Mouse (Mus musculus): ENCODE data around the gene Pla2g2f.

Pla2g2f gene

DNA sequence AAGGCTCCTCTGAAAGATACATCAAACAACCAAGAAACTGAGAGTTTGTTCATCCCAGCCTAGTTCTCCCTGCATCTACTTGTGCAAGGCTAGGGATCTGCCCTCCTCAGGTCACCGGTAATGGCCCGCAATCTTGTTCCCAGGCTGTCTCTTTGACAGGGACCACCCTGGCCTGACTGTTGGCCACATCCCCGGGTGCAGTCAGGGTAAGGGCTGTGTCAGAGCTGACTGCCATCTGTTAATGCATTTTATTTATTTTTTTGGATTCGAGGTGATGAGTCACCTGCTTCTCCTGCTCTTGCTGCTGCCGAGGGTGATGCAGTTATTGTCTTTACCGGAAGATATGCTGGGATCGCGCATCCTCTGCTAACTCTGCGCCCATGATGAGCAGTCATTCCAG lies 40.7 kb downstream of the Pla2g2f start:
- DNase-seq (ENCODE audit: low spot score in 2 of 2), result no peak

DNA sequence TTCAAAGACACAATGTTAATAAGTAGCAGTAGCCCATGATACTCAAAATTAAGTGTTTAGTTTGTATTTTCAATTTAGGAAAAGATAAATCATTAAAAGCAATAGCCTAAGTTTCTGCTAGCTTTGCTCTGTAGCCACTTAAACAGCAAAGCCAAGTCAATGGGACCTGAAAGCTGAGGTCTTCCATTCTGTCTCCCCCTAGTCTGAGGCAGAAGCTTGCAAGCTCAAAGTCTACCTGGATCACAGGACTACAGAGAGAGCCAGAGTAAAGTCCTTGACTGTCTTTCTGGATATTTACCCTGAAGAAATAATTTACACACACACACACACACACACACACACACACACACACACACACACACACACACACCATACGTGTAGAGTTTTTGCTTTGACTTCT lies 43.2 kb downstream of the Pla2g2f start:
- DNase-seq (ENCODE audit: low spot score in 2 of 2), result no peak

- no peak for DNase-seq (ENCODE audit: low spot score in 2 of 2)
Measured at GRCm38 (mm10) chr4:138712621-138713020, 44.8 kb downstream of the Pla2g2f start.

DNA sequence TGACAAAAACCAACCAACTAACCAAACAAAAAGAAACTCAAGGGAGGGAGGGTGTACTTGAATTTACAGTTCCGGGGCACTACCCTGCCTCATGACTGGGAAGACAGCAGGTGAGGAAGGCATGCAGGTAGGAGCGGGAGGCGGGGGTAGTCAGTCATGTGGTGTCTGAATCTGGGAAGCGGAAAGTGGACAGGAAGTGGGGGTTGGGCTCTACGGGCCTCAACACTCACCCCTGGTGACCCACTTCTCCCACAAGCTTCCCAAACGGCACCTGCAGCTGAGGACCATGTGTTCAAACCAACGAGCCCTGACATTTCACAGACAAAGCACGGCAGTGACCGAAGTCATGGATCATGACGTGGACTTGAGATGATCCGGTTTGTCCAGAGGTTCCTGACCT lies 45.3 kb downstream of the Pla2g2f start:
- no peak for DNase-seq (ENCODE audit: low spot score in 2 of 2)

DNA sequence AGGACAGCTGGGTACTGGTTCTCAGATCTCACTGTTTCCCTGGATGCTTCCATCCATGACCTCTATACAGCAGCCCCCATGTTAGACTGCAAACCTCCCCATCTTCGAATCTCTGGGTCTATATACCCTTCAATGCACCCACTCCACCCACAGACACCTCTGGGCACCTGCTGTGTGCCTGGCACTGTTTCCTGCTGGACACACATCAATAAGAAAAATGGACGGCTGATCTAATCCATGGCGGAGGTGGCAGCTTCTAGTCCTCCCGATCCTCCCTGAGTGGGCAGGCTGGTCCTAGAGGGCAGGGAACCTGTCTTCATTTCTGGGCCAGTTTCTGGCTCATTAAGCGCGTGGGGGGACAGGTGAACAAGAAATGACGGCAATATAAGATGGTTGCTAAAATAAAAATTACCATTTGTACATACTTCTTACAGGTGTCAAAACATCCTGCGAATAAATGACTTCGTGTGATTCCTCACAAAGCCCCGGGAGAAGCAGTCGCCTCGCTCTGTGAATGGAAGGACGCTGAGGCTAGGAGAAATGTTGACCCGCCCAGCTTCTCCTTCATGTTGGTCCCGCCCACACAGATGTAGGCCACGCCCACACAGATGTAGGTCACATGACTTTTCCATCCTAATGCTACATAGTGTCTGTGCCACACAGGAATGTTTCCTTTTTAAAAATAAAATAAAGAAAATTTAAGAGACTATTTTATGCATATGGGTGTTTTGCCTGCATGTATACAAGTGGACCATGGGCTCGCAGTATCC lies 46.2 kb downstream of the Pla2g2f start:
- no peak for DNase-seq (ENCODE audit: low spot score in 2 of 2)

- DNase-seq (ENCODE audit: low spot score in 2 of 2), result no peak
Measured at GRCm38 (mm10) chr4:138710633-138711032, 46.8 kb downstream of the Pla2g2f start.

DNA sequence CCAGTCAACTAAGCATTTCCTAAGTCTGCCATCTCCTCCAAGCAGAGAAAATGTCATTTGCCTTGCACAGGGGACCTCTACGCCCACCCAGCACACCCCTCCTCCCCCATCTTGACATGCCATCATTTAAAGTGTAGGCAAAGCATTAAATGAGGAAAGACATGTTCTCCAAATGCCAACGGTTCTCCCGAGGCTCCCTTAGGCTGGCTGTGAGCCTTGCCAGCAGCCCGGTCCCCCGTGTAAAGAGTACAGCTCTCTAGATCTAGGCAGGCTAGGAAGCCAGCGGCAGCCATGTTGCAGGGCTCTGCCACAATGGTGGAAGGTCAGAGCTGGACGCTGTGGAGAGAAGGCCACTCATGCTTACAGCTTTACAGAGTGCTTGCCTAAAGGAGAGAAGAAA lies 47.5 kb downstream of the Pla2g2f start:
- DNase-seq (ENCODE audit: low spot score in 2 of 2), result no peak

DNA sequence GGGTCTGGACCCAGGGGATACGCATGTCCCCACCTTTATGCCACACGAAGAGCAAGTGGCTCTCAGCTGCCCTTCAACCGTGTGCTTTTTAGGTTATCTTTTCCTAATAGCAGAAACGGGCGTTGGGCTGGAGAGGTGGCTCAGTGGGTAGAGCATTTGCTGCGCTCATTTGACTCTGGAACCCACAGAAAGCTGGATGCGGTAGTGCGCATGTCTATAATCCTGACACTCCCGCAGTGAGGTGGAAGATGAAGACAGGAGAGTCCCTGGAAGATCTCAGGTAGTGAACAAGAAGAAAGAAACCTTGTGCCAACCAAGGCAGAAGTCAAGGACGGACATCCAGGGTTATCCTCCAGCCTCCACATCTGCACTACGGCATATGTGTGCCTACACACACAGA lies 48.2 kb downstream of the Pla2g2f start:
- DNase-seq (ENCODE audit: low spot score in 2 of 2), result no peak

GRCm38 (mm10) chr4:138708636-138709035 lies 48.8 kb downstream of the Pla2g2f start:
- DNase-seq (ENCODE audit: low spot score in 2 of 2), result no peak

GRCm38 (mm10) chr4:138706620-138707019 lies 50.8 kb downstream of the Pla2g2f start:
- DNase-seq (ENCODE audit: low spot score in 2 of 2), result no peak

DNA sequence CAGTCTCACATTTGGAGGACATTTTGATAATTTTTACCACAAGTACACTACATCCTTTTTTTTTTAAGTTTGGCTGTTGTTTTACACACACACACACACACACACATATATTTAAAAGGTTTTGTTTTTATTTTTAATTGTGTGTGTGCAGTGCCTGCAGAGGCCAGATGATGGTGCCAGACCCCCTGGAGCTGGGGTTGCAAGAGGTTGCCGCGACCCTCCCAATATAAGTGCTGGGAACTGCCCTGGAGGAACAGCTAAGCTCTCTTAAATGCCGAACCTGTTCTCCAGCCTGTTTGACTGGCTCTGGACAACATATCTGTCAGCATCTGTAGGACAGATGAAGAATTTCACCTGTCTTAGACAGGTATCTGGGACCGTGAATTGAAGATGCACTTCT lies 53.3 kb downstream of the Pla2g2f start:
- no peak for DNase-seq (ENCODE audit: low spot score in 2 of 2)

DNA sequence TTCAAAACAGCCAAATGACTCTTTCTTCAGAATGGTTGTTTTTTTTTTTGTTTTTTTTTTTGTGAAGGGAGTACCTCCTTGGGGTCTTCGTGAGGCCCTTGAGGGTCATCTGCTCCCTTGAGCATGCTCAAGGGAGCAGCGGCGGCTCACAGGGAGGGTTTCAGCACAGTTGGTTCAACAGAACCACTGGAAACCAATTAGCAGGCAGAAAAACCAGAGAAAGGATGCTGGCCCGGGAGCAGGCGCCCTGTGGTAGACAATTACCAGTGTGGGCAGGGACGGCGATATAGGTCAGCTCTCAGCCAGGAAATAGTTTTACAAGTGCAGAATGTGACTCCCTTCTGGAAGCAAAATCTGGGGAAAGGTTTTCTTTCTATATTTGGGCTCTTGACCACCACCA lies 53.8 kb downstream of the Pla2g2f start:
- no peak for DNase-seq (ENCODE audit: low spot score in 2 of 2)

DNA sequence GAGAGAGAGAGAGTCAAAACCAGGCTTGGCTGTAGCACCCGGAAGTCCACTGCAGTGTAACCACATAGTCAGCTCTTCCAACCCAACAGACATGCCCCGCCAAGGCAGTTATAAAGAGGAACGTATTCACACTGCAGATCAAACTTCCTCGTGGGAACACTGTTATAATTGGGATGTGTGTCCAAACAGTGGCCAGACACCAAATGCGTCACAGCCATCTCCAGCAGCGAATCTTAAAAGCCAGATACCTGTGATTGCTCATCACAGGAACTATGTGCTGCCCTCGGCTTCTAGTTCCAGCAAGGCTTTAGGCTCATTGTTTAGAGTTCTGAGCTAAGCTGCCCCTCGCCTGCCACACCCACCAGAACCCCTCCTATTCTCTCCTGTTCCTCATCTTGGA lies 54.9 kb downstream of the Pla2g2f start:
- no peak for DNase-seq (ENCODE audit: low spot score in 2 of 2)

DNA sequence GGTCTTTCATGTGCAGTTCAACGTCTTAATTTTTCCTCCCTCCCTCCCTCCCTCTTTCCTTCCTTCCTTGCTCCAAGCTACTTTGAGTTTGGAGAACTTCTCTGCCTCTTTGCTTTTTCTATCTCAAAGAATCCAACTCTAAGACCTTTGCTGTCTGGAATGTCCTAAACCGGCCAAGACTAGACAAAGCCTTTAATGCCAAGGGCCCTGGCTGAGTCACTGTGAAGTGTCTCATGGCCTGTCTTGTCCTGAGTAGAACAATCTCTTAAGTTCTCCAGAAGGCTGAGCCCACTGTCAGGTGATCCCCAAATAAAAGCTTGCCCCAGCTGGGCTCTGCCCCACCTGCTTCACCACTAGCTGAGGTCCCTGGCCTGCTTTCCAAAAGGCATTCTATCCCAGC lies 55.4 kb downstream of the Pla2g2f start:
- no peak for DNase-seq (ENCODE audit: low spot score in 2 of 2)

DNA sequence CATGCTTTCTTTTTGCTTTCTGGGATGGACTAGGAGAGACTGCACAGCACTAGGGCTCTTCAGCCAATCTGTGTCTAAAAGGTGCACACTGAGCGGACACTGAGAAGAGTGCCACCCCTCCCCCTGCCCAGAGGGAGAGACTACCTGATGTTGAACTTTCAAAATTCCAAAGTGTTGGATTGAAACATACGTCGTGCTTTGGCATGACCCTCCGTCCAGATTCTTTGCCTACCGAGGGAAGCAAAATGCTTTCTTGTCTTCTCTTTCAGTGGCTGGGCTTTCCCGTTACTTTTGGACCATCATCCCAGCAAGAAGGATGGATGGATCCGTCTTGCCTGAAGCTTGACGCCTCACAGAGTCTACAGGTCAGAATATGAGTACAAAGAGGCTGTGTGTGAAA lies 56.3 kb downstream of the Pla2g2f start:
- DNase-seq (ENCODE audit: low spot score in 2 of 2), result no peak

All from frontal cortex, postnatal 36 days (tissue).